Mouse (Mus musculus) urinary bladder, postnatal 14 days (tissue): ENCODE data around the gene Map3k5.

Experiments
- DNase-seq: peaks from one replicate; pipeline ENCODE4 v3.0.0; 2021; ENCODE audit warnings: low spot score

Gene Map3k5

DNA sequence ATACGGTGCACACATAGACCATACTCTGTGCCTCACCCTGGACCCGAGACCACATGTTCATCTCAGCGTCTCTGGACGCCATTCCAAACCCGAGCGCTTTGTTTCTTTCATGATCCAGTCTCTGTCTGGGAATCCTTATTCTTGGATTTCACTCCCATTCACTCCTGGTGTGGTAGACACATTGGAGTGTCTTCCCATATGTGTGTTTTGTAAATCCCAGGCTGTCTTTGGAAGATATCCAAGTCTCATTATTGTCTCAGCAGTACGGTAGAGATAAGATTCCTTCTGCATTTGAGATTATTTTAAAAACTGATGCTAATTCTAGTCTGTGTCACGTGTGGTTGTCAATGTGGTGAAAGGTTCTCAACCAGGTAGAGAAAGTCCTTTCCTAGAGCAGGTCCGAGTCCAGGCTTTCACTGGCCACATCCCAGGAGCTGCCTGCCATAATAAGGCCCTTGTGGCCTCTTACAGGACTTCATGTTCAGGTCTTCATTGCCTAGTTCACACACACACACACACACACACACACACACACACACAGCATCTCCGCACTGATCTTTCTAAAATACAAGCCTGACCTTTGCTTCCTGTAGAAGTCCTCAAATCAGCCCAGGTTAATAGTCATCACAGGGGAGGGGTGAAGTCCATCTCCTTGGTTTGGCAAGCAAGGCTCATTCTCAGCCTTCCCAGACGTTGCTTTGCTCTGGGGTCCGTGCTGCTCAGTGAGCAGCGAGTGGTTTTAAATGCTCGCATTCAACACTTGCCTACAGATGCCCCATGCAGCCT, 122.8 kb downstream of the Map3k5 start:
- DNase-seq: no peak

DNA sequence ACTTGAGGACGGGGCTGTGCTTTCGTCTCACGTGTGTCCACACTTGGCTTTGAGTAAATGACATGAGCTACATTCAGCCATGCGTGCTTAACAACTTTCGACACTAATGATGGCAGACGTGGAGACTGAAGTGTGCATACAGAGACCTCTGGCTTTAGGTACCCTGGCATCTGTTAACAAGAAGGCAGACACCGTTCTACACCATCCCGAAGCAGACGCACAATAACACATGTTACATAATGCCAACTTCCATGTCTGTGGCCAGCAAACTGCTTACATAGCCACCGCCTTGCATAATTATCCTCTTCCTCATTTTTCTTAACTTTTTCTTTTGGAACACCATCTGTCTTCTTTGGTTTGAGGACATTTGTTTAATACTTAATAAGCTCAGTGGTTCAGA, 123.8 kb downstream of the Map3k5 start:
- DNase-seq: no peak

DNA sequence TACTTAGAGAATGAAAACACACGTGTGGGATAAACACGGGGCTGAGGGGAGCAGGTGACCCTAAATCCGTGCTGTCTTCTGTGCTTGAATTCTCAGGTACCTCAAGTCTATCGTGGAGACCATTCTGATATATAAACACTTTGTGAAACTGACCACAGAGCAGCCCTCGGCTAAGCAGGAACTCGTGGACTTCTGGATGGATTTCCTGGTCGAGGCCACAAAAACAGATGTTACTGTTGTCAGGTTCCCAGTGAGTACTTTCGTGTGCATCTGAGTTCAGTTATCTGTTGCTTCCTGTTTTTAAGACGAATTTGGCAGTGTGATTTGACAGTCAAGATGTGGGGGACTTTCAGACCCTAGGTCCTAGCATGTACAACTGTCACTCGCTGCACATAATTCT, 124.6 kb downstream of the Map3k5 start:
- DNase-seq: no peak

DNA sequence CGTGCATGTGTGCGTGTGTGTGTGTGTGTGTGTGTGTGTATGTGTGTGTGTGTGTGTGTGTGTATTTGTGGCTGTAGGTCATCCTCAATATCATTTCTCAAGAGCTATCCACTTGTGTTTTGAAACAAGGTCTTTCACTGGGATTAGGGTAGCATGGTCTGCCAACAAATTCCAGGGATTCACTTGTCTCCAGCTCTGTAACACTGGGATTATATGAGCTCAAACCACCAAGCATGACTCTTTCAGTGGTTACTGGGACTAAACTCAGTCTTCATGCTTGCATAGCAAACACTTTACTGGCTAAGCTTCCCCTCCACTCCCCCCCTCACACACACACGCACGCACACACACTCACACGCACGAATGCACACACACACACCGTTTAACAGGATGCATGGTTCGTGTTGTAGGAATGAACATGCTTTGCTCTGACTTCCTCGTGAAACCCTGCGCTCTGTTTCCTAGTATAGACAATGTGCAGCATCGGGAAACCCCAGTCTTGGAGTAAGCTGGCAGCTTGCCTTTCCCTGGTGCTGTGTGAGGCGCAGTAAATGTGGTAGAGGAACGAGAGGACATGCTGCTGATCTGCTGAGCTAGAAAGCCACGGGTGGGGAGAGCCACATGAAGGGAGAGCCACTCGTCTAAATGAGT, 126.2 kb downstream of the Map3k5 start:
- DNase-seq: peak; percentile 43

DNA sequence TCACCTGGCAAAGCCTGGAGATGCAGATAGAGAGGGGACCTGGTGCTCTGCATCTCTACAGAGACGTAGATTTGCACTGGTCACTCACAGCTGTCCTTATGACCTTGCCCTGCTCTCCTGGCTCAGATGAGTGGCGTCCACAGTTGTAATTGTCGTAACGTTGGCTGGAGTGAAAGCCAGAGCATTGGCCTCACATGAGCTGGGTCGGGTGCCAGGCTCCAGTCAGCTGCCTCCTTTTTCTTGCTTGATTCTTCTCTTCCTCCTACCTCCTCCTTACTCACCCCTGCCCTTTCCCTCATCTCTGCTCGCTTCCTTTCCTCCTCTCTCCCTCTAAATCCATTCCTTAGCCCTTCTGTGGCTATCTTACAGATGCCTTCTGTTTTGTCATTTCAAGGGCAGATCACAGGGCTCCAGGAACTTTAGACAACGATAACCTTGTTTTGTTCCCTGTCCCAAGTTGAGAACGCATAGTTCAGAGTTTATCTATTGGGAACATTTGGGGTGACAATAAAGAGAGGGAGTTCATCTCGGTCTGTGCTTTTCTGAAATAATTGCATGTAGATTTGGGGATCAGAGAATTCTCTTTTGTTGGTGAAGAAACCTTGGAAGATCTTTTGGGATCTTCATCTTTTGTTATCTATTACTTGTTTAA, 130.4 kb downstream of the Map3k5 start:
- no peak for DNase-seq

DNA sequence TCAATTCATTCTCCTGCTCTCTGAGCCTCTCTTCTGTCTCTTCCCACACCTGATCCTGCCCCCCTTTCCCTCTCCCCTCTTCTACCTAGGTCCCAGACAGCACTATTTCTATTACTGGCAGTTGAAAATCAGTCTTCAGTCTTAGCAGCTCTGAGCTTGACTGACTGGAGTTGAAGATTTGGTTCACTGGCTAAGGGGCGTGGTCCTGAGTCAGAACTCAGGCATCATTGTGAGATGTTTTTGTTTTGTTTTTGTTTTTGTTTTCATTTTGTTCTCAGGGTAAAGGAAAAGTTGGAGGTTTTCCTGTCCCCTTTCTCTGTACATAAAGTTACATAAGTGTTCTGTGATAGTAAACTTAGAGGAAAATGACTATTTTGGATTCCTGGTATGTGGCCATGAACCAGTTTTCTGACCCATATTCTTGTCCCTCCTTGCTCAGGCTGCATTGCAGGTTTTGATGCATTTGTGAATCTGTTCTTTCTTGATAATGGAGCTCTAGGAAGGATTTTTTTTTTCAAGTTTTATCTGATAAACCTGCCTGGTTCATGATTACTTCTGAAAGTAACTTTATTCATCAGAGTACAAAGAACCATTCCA, 131.9 kb downstream of the Map3k5 start:
- no peak for DNase-seq

DNA sequence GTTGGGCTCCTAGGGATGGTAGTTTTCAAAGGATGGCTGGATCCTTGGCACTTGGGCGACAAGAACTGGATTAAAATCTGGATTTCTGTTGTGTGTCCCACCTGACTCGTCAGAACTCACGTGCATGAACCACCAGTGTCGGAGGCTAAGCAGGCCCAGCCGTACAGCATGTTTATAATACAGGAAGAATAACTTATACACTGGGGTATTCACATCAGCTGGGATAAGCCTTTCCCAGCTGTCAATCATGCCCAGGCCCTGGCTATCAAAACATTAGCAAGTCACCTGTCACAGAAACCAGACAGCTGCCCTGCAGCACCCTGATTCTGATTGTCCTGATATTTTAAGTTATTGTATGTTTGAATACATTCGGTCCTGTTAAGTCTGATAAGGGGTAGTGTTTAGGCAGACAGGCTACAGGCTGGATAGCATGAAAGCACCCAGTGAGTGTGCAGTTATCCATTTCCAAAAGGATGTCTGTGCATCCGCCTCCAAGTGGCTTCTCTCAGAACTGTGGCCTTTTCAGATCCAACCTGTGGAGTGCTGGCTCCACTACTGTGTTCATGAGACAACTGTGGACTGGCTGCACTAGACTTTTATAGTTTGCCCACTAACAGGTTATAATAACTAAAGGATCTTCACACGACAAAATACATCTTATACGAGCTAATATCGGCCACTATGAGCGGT, 135.6 kb downstream of the Map3k5 start:
- DNase-seq: no peak

DNA sequence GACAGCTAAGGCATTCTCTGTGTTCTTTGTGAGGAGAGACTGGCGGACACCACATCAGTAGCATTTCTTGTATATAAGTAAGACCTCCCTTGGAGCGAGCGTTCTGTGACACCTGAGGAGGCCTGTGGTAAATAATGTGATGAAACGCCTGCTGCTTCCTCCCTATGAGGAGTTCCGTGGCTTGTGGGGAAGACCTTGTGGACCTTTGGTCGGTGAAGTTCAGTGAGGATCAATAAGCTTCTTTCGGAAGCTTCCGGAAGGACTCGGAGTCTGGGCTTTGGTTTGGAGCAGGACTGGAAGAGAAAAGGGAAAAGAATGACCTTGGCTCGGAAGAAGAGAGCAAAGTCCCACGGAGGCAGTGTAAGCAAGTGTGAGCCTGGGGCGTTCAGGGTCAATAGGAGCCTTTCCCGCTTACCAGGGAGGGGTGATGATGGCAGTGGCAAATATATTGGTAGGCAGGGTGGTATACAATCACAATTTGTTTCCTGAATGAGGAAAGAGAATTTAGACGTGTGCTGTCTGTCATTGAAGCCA, 136.4 kb downstream of the Map3k5 start:
- DNase-seq: no peak

DNA sequence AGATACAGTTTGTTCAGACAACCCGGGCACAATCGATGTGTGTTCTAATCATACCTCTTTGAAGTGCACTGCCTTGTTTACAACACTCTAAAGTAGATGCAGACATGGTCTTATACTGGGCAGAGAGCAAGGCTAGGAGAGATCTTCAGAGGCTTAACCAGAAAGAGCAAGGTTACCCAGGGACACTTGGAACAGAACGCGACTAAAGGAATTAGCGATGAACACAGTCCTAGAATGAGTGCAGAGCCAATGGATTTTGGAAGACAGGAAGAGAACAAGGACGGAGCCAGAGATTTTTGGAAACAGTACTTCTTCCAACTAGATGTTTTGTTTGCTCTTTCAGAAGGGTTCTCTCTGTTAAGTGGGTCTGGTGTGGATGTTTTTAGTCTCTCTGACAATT, 137.4 kb downstream of the Map3k5 start:
- no peak for DNase-seq

DNA sequence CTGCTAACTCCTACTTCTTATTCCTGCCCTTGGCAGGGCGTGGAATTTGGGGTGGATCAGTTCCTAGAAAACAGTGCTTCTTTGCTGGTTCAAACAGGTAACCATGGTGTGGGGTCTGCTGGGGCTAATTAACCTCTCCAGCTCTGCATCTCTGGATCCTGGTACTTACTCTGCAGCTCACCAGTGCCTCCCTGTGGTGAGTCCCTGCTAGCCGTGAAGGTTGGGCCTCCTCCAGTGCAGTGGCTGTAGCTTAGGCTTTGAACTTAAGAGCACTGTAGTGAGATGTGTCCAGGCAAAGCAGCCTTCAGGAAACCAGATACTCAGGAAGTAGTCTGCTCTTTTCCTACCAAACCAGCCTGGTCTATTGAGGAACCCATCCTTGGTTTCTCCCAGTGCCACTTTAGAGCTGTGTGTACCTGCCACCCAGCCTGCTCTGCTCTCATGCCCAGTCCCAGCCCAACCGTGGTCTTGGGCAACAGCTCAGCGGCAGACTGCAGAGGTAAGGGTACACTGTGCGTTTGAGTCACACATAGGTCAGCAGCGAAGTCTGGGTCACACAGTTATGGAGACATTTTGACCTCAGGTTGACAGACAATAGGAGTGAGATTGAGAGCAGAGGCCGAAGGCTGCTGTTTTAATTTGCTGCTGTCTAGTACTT, 139.1 kb downstream of the Map3k5 start:
- DNase-seq: peak; percentile 75

DNA sequence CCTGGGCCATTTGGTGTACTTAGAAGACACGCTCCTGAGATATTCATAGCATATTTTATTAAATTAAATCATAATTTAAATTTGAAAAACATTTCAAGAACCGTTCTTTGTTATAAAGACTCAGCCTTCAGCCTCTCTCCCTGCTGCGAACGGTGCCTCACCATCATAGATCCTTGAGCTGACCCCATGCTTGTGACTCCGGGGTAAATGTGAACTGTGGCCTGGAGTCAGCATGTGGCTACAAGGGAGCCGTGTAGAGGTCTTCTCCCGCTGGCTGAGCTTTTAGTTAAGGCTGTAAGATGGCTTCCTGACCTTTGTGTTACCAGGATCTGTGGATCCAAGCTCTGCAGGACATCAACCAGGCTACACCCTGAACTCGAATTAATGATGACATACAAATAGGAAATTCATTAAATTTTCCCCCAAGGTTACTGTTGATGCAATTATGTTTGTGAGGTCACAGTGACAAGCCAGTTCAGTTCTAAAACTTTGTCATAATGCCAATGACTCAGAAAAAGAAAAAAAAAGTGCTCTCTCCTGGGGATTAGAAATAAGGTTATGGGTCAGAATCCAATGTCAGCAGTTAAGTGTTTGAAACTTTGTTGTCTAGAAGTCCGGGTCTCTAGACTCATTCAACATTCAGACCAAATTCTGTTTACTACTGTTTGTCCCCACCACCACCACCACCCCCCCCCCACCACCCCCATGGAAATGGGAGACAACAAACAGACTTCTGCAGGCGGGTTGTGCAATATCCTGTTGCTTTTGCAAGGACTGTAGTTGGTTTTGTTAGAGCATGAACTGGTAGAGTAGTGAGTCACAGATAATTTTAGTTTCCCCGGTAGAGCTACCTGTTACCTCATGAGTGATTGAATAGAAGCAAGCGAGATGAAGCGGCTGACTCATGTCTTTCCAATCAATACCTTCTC, 142.5 kb downstream of the Map3k5 start:
- DNase-seq: no peak

DNA sequence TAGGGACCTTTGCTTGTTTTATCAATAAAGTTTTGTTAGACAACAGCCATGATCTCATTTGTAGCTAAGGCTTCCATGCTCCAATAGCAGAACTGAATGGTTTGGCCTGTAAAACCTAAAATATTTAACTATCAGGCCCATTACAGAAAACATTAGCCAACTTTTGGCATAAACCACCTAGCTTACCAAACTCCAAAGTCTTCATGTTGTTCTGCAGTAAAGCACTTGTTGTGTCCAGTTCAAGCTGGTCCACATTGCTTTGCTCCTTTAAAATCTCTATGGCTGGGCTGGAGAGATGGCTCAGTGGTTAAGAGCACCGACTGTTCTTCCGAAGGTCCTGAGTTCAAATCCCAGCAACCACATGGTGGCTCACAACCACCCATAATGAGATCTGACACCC, 144.1 kb downstream of the Map3k5 start:
- DNase-seq: no peak

DNA sequence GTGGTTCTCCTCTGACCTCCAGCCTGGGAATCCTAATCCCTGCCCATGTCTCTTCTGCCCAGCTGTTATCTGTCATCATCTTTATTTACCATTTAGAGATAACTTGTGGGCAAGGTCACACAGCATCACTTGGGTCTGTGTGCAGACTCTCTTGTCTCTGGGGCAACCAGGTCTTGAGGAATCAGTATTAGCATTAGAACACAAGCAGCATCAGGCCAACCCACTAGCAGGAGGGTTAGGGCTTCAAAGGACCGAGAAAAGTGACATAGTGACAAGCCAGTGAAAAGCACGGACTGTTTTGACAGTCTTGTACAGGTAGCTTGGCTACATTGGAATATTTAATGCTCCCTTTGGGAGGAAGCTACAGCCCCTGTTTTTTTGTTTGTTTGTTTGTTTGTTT, 153.6 kb downstream of the Map3k5 start:
- DNase-seq: no peak

DNA sequence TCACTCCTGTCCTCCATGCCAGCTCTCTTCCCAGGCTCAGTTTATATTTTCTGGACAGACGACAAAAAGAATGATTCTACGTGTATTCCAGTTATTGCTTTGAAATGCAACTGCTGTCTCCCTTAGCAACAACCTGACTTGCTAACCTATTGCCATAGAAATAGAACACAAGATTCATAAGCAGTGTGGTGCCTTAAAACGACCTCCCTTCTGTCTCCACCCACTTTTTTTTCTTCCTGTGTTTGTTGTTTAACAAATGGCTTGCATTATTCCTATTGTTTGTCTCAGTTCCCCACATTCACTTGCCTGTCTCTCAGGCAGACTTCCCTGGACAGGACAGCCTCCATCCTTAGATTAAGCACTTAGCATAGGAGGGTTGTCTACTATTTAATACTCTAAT, 154.8 kb downstream of the Map3k5 start:
- DNase-seq: no peak

DNA sequence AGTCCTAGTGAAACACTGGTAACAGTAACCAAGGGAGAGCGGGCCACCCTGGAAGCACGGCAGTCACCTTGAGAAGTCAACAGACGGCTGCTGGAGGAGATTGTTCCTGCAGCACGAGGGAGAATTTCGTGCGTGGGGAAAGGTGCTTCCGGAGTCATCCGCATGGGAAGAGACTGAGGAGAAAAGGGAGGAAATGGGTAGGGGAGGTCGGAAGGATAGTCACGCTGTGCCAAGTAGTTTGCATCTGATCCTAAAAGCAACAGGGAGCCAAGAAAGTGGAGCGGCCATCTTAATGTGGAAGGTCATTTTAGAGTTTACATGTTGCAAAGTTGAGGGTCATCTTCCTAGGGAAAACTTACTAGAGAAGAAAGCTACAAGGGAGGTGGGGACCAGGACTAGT, 155.9 kb downstream of the Map3k5 start:
- DNase-seq: no peak

DNA sequence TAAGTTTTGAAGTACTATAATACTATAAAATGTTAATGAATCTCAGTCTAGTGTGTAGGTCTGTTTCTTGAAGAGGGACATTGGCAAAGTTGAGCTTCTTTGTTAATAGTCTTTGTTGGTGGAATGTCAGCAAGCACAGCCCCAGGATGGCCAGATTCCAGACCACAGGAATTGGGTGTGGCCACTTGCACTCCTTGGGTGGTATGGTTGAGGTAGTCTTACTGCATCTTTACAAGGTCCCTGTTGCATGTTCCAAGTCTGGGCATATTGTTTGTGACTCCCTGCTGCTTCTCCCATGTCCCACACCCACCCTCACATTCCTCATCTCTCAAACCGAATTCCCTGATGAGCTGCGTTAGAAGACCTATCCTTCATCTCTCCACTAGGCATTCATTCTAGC, 157.1 kb downstream of the Map3k5 start:
- no peak for DNase-seq

DNA sequence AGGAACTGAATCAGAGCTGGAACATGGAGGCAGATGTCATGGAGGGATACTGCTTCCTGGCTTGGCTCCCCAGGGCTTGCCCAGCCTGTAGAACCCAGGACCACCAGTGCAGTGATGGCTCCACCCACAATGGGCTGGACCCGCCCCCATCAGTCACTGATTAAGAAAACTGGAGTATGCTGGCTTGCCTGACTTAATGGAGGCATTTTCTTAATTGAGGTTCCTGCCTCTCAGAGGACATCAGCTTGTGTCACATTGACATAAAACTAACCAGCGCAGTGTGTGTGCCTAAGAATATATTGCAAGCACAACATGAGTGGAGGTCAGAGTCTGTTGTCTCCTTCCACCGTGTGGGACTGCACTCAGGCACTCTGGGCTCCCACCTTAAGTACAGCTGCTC, 158.1 kb downstream of the Map3k5 start:
- DNase-seq: no peak

DNA sequence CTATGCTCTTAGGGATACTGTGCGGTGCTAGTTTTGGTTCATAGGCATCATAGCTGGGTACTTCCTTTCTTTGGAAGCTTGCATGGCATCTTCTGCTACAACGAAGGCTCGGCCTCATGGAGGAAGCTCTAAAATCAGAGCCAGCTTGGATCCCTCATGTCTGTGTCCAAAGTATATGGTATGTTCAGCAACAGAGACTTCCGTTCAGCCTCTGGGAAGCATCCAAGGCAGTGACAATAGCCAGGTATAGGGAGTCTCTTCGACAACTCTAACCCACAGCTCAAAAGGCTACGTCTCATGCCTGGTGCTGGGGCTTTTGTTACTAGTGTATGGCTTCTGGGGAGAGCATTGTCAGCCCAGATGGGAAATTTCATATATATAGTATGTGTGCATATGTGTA, 167.2 kb downstream of the Map3k5 start:
- no peak for DNase-seq

DNA sequence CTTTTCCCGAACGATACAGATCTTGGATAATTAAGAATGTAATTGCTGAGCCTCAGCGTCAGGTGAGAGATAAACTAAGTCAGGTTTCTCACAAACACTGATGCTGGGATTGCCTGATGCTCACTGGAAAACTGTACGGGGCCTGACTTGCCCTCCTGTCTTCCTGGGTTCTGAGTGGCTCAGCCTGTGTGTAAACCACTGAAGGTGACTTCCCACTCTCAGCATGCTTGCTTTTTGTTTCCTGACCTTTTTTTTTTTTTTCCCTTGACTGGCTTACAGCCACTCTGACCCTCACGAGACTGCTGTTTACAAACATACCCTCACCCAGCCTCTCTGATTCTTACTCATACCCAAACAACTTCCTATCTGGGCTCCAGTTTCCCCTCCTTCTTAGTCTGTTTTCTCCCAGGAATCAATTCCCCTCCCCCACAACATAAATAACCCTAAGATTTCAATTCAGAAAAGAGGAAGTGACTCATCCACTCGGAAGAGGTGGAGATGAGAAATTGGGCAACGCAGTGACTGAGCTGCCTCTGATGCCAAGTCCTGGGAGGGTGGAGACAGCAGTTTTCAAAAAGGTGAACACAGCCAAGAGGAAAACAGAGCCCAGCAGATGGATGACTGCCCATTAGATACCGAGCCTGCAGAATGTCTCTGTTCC, 170.1 kb downstream of the Map3k5 start:
- DNase-seq: peak; percentile 86

DNA sequence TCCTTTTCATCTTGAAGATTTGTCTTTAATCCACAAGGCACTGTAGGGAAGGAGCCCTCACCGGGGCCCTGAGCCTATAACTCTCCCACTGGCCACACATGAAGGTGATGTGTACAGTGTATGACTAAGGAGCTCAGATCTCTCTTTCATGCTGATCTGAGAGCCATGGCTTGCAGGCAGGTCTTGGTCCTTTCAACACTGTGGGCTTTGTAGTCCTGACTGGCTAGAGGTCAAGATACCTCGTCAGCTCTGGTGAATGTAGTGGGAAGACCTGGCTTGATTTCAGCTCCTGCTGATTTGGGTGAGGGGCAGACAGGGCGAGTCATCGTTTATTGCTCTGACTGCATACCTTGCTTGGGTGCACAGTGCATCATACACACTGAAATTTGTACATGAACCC, 171.3 kb downstream of the Map3k5 start:
- DNase-seq: no peak
